Mouse (Mus musculus) embryo, embryonic 10.5 days (tissue): ENCODE measurements around the gene Ly6g5c.
A peak's percentile ranks its signal among the peaks of the same experiment; 100 is the strongest.
"Not testable (repeated sequence)": the region's sequence is repeated elsewhere in the genome, so short reads cannot be mapped to it uniquely, and the experiment has no call there.

Source experiments
- DNase-seq: peaks from one replicate; pipeline ENCODE4 v3.0.0-alpha.2; 2015; ENCODE audit warnings: low spot score

The Ly6g5c gene

DNA sequence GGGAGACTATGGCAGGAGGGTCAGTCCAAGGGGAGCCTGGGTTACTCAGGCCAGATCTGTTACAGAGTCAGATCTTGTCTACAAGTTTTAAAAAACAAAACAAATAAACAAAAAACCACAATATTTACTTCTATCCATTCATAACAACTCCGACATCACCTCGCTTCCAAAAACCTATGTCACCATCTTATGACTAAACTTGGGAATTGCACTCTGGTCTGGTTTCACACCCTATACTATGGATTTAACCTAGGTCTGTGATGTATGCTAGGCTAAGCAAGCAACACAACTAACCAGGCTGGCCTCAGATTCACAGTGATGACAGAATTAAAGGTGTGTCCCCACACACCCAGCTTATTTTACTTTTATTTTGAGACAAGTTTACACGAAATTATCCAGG is 1.6 kb upstream of the Ly6g5c start:
- no peak for DNase-seq

DNA sequence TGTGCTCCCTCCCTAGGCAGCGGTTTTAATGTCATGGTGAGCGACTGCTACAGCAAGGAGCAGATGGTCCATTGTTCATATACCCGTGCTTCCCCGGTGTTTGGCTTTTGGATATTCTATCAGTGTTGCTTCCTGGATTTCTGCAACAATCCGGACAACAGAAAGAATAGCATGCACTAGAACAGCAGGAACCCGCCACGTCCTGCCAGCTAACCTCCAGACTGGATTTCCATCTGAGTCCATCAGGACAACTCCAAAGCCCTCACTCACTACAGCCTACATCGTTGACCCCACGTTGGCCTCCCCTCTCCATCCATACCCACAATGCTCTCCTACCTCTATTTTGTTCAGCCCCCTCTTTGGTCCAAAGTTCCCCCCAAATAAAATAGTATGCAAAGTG is 3.7 kb downstream of the Ly6g5c start:
- DNase-seq = no peak

DNA sequence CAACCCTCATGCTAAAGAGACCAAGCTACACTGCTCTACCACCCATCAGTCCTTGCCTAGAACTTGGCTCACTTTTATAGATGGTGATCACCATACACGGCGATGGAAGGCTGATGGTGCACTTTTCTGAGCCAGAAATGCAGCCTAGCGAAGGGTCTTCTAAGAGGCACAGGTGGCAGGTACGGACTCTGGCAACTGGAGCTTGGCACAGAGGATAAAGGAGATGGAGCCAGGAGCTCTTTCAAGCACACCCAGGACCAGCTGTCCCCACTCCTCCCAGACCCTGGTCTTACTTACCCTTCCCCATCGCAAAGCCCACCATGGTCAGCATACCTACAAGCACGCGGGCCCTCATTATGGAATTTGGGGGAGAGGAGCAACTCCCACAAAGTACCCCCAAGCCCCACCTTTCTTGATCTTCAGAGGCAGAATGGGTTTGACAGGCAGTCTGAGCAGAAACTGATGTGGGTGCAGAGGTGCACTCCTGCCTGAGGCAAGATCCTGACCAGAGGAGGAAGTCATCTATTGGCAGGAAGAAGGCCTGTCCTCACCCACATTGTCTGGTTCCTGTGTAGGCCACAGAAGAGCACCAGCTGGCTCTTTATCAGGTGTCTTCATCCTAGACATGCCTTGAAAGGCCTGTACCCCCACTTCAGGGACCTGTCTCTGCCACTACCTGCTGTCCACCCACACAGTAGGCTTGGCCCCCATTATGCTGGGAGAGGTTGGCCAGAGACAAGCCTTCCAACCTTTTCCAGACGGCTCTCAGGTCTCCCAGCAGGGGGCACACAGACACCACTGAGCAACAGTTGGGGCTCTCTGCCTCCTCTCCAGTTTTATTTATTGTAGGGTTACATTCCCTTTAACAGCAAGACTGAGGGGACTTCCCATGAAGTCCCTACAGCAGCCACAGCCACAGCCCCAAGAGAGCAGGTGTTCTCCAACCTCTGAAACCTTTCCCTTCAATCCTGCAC is 7.3 kb downstream of the Ly6g5c start, which contains the start of gene Ly6g5b:
Gene Ly6g5b, minus strand, starts transcription at position 383 of the 974 bp plus-strand sequence.
- DNase-seq = peak; percentile 29

DNA sequence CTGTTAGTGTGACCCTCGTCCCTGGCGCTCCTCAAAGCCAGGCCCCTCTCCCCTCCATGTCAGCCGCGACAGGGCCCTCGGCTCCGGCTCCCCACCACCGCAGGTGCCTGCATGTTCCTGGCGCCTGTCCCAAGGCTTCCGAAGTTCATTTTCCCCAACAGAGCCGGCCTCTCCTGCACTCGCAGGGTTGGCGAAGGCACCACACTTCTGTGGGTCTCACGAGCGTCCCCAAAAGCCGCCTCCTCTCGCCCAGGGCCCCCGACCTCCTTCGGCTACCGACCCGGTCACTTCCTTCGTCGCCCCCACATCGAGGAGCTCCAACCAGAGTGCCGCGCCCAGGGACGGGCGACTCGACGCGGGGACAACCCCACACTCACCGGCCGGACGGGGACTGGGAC is 12.7 kb downstream of the Ly6g5c start:
- peak; percentile 9 for DNase-seq

DNA sequence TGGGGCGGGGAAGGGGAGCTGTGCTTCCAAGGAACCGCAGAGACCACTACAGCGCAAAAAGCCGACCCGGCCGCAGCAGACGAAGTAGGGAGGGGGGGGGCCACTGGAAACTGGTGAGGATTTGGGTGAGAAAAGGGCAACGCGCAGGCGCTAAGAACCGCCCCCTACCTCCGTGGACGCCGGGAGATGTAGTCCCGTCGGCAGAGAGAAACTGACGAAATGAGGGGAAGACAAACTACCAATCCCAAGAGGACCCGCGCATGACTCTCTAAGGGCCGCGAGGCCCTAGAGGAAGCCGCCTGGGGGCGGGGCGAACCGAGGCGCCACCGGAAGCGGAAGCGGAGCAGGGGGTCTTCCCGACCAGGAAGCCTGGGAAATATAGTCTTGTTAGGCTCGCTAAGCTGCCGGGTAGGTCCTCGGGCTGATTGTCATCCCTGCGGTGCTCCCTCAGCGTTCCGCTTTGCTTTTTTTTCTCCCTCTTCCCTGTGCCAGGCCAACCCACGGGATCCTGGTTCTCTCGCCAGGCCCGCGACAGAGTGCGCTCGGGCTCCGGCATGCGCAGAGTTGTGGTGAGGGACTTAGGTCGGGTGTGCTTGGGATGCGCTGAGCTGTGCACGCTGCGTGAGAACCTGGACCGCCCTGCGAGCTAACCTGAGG is 13.2 kb downstream of the Ly6g5c start, which contains the start of gene Gpank1:
Gene Gpank1, plus strand, starts transcription at position 313 of the 657 bp plus-strand sequence.
- peak; percentile 99 for DNase-seq

DNA sequence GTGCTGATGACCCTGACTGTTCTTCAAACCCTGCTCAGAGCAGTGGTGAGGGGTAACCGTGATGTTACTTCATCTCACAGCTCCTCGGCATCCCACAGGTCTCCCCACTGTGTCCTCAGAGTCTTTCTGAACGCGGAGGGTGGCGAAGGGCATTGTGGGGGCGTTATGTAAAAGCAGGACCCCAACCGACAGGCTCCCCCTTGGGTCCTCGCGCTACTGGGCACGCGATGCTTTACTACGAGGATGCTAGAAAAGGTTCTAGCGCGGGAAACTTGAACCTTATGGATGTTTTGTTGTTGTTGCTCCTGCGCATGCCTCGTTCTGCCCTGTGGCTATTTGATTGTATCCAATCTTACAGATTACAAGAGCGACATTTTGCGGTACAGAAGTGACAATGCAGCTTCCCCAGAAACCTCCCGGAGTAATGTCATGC is 13.8 kb downstream of the Ly6g5c start, which contains the start of gene Csnk2b:
Gene Csnk2b, minus strand, starts transcription at position 183 of the 433 bp plus-strand sequence.
- peak; percentile 79 for DNase-seq

DNA sequence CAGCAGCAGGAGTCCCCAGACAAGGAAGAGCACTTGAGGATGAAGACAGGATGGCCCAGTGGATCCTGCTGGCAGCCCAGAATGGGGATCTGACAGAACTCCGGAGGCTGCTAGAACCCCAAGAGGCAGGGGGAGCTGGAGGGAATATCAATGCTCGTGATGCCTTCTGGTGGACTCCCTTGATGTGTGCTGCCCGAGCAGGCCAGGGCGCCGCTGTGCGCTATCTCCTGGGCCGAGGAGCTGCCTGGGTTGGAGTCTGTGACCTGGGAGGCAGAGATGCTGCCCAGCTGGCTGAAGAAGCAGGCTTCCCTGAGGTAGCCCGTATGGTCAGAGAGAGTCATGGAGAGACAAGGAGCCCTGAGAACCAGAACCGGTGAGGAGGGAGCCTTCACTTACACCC is 15.2 kb downstream of the Ly6g5c start:
- not testable (repeated sequence) for DNase-seq

DNA sequence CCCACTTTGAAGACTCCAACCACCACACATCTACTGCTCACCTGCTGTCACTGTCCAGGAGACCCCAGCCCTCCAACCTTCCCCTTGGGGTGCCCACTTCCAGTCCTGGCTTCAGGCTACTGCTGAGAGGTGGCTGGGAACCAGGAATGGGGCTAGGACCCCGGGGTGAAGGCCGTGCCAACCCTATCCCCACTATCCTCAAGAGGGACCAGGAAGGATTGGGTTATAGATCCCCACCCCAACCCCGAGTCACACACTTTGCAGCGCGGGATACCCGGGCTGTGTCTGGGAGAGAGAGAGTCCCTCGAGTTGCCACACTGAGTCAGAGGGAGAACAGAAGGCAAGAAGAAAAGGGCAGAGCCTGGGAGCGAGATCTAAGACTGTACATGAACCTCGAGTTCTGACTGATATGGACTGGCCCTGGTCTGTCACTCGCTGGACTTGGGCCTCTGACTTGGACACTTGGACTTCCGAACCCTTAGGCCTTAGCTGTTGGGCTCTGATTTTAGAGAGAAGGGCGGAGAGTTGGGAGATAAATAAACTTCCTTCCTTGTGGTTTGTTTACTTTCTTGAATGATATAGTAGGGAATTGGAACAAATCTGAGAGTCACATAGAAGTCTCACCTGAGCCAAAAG is 16.3 kb downstream of the Ly6g5c start:
- not testable (repeated sequence) for DNase-seq

DNA sequence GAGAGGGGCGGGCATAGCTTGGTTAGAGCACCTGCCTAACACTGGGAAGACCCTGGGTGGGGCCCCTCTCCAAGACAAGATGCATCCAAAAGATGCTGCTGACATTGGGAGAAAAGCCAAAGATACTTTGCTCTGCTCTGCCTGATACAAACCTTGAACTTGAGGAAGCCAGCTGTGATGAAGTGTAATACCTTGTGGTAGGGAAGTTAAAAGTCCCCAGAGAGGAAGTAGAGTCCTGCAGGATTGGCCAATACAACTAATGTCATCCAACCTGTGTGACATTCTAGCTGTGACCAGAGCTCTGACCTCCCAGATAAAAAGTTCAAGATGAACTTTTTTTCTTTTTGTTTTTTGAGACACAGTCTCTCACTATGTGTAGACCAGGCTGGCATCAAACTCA is 17.0 kb downstream of the Ly6g5c start:
- no peak for DNase-seq

DNA sequence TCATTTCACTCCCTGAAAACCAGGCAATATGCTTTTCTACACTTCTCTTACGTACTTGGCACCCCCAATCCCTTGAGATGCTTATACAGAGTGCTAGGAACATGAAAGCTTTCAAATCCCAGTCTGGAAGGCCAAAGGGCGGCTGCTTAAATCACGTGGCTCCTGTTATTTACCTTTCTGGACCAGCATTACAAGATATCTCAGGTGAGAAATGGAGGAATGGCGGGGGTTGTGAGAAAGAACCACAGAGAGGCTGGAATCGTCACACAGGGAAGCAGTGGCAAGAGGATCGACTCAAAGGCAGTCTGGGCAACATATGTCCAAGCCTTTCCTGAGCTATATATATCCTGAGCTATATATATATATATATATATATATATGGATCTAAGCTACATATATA is 17.5 kb downstream of the Ly6g5c start:
- DNase-seq = no peak

DNA sequence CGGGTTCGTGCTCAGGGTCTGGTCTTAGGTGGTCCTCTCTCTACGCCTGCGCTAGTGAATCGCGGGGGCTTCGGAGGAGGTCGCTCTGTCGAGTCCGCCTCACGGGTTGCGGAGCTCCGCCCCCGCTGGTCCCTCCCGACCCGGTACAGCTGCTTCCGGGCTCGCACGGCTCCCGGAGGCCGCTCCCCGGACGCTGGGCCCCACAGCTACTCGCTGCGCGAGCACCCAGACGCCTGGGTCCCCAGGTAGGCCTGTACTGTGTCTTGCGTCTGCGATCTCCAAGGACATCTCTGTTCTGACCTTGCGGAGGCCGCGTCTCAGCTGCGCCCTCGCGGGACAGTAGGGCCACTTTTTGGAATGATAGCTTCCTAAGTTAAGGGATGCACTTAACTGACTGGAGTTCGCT is 18.1 kb downstream of the Ly6g5c start, which contains the start of gene D17H6S53E:
Gene D17H6S53E, plus strand, starts transcription at position 168 of the 406 bp plus-strand sequence.
- peak; percentile 82 for DNase-seq

DNA sequence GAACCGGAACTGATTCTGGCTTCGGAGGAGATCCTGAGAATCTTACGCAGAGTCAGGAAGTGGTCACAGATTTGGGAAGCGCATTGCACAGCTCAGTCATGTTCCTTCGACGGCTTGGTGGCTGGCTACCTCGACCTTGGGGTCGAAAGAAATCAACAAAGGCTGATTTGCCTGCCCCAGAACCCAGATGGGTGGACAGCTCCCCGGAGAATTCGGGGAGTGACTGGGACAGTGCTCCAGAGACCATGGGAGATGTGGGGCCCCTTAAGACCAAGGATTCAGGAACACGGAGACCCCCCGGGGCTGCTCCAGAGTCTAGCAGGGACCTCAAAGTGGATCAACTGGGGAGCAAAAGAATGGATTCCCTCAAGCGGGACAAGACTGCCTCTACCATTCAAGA is 18.9 kb downstream of the Ly6g5c start:
- no peak for DNase-seq

DNA sequence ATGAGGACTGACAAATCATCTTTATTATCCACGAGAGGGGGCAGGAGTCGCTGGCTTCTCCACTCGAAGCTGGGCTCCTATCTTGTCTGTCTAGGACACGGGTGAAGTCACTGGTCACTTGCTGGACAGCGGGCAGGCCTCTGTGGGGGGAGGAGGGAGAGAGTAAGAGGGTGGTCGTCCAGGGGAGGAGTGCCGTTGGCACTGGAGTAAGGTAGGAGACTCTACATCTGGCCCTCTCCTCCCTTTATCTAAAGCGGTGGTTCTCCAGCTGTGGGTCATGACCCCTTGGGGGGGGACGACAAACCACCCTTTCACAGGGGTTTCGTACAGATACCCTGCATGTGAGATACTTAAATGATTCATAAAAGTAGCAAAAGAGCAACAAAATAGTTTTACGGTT is 20.9 kb downstream of the Ly6g5c start:
- no peak for DNase-seq

DNA sequence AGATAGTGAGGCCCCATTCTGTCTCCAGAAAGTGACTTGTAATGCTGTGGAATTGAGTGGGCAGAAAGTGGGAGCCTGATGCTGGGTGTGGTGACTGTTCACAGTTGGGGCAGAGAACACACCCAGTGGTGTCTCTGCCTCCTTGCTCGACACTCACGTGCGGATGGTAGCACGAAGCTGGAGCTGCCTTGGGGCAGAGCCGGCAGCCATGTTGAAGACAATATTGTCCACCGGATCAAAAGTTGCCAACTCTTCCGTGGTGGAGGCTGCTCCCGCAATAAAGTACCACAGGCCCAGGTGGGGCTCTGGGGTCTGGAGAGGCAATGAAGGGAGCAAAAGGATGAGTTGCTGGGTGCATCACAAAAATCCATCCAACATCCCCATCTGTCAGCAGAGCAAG is 23.0 kb downstream of the Ly6g5c start:
- no peak for DNase-seq

DNA sequence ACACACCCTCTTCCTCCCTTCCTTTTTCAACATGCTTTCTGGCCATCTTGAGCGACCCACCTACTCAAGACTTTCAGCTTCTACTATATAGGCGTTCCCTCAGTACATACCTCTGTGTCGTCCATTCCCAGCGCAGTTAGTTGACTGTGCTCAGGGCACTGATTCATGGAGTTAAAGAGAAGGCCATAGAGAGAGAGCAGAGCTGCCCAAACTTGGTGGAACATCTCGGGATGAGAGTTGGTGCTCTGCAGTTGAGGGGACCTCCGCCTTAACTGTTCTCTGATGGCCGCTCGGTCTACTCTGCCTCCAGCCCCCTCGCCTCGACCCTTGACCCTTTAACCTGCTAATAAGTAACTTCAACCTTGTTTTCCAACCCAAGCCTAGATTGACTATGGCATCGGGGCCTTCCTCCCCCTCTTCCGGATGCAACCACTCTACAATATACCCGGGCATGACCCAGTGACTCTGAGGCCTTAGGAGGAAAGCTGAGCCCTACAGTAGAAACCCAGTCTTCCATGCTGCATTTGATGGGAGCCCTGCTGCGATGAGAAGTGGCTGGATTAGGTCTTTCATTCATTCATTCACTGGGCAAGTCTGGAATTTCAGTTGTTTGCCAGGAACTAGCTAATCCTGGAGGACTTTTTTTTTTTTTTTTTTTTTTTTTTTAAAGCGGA is 23.6 kb downstream of the Ly6g5c start, which contains the start of gene Apom:
Gene Apom, minus strand, starts transcription at position 551 of the 674 bp plus-strand sequence.
- no peak for DNase-seq

DNA sequence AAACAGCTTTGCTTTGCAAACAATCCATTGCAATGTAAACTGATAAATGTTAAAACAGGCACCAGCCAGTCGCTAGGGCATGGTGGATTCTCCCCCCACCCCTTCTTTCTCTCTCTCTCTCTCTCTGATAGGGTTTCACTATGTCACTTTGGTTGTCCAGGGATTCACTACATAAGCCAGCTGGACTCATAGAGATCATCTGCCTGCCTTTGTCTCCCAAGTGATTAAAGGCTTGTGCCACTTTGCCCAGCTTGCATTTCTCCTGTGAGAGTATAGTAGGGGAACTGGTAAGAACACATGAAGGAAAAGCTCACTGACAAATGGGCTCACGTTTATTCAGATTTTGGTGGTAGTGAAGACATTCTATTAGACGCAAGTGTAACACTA is 24.1 kb downstream of the Ly6g5c start:
- no peak for DNase-seq

DNA sequence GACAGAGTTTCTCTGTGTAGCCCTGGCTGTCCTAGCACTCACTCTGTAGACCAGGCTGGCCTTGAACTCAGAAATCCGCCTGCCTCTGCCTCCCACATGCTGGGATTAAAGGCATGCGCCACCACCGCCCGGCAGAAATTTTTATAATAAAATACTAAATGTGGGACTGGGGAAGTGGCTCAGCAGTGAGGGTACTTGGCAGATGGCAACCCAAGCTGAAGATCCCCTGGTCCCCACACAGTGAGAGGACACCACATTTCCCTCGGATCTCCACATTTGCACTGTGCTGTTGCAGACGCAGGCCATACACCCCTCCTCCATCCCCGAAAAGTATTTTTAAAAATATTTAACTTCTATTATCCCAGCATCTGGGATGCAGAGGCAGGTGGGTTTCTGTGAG is 25.4 kb downstream of the Ly6g5c start:
- no peak for DNase-seq

DNA sequence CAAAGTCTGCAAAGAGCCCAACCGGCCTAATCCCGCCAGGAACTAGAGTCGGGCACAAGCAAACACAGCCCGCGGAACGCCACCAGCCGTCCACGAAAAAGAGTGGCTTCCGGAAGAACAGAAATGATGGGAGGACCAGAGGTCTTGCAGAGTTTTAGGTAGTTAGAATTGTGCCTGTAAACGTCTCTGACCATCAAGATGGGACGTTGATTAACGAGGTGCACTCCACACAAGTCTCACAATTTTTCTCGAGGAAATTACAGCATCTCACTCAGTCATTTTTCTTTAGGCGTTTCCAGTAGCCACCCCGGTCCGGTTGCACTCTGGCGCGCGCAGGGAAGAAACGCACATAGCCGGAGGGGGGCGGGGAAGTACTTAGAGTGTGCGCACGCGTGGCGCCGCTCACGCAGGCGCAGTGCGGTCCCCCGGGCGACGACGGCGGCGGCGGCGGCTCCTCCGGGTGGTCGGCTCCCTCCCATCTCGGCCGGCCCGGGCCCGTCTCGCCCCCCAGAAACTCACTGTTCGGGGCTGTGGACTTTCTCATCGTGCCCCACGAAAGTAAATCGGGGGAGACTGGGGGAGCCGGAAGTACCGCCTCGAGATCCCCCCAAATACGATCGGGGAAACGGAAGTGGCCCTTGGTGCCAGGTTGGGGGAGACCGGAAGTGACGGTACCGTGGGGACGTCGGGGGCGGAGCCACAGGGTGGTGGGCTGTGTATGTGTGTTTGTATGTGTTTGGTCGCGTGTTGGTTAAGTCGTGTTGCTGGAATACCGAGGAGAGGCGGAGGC is 26.9 kb downstream of the Ly6g5c start, which contains the start of gene Bag6:
Gene Bag6, plus strand, starts transcription at position 378 of the 790 bp plus-strand sequence.
- peak; percentile 97 for DNase-seq

DNA sequence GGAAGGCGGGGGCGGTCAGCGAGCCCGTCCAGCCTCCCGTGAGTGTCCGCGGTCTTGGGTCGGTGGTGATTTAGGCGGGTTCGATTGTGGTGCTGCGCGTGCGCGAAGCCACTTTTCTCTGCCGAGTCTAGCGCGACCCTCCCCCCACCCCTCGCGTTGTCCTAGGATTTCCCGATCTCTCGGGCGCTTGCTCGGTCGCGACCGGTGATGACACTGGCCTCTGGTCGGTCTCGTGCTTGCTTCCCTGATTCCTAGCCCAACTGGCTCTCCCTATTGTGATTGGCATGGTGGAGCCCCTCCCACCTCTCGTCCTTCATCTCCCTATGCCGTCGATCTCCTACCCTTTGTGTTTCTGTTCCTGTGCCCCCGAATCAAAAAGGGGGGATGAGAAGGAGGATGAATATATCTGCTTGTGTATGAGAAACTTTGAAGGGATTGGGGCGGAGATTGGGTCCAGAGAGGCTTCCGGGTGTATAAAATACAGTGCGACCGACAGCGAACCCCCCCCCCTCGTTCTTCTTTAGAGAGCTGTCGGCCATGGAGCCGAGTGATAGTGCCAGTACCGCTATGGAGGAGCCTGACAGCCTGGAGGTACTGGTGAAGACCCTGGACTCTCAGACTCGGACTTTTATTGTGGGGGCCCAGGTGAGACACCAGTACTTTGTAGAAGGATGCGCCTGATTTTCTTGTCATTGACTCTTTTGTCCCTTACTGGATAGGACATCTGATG is 27.7 kb downstream of the Ly6g5c start:
- no peak for DNase-seq

DNA sequence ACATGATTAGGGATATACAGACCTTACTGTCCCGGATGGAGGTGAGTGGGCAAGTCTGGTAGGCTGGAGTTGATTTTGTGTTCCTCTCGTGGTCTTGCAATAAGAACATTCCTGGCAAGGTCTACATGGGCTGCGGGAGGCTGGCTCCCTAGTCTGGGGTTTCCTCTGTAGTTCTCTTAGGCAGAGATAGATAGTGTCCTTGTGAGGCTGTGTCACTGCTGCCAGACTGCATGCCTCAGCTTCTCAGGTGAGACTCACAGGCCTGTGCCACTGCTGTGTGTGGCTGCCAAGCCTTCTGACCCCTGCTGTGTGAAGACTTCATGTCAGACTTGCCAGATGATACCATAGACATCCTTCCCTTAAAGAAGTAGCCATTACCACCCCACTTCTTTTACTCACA is 31.2 kb downstream of the Ly6g5c start:
- no peak for DNase-seq
